Mouse (Mus musculus) hindbrain, embryonic 11.5 days (tissue): ENCODE measurements around the gene Agpat1. TPM values are rescaled to one million over a fixed set of nuclear protein-coding genes. Genes with fewer than 3 reads are reported as not detected.

Experiments
- ATAC-seq: fragments of 200-750 bp; cut with Nextera tagmentation; 2 replicates; pipeline ENCODE4 v1.8.0; 2017; ENCODE audit warnings: mild to moderate bottlenecking, moderate TSS enrichment, moderate library complexity; ENCODE audit not compliant: low FRiP score
- DNase-seq: peaks from one replicate; pipeline ENCODE4 v3.0.0-alpha.2; 2015; ENCODE audit warnings: low spot score
- H3K27ac ChIP-seq: fragments of 300-500 bp; sonication (generic); 2 replicates; pipeline ENCODE4 v1.5.1; 2014; ENCODE audit warnings: mild to moderate bottlenecking, low read depth, low read length
- H3K27me3 ChIP-seq: fragments of 300-500 bp; sonication (generic); 2 replicates; pipeline ENCODE4 v1.6.1; 2014; ENCODE audit warnings: mild to moderate bottlenecking, low read length, moderate library complexity, mixed read lengths; ENCODE audit not compliant: control insufficient read depth, insufficient read depth
- H3K36me3 ChIP-seq: fragments of 300-500 bp; sonication (generic); 2 replicates; pipeline ENCODE4 v1.6.1; 2014; ENCODE audit warnings: mild to moderate bottlenecking, low read length, moderate library complexity, mixed read lengths; ENCODE audit not compliant: control insufficient read depth, insufficient read depth
- H3K4me1 ChIP-seq: fragments of 300-500 bp; sonication (generic); replicated peaks from 2 replicates; pipeline ENCODE4 v1.6.1; 2014; ENCODE audit warnings: low read length, mixed read lengths; ENCODE audit not compliant: control insufficient read depth, insufficient read depth
- H3K4me2 ChIP-seq: fragments of 300-500 bp; sonication (generic); replicated peaks from 2 replicates; pipeline ENCODE4 v1.6.1; 2014; ENCODE audit warnings: mild to moderate bottlenecking, low read depth, low read length
- H3K4me3 ChIP-seq: fragments of 300-500 bp; sonication (generic); 2 replicates; pipeline ENCODE4 v1.5.1; 2014; ENCODE audit warnings: low read depth, low read length
- H3K9ac ChIP-seq: fragments of 300-500 bp; sonication (generic); 2 replicates; pipeline ENCODE4 v1.6.1; 2014; ENCODE audit warnings: low read depth, low read length
- H3K9me3 ChIP-seq: fragments of 300-500 bp; sonication (generic); 2 replicates; pipeline ENCODE4 v1.6.1; 2016; ENCODE audit warnings: low read length; ENCODE audit not compliant: control insufficient read depth
- WGBS: fragments of 180-500 bp; shearing (Covaris S2); extraction: QIAGEN DNeasy Blood & Tissue Kit; methylation state at CpG from one replicate; pipeline ENCODE4 v1.1.7; 2014; 5-methylcytosine and 5-hydroxymethylcytosine counted together
- polyA plus RNA-seq: library from polyadenylated mRNA; unstranded; fragments of >200 nt; fragmentation: Nextera tagmentation; extraction: Ambion mirVana; gene quantifications from 2 replicates; pipeline ENCODE4 v1.2.1, GENCODE M21; 2014

The Agpat1 gene
- polyA plus RNA-seq, 1 experiment from 2014 or later = 81.2 TPM

DNA sequence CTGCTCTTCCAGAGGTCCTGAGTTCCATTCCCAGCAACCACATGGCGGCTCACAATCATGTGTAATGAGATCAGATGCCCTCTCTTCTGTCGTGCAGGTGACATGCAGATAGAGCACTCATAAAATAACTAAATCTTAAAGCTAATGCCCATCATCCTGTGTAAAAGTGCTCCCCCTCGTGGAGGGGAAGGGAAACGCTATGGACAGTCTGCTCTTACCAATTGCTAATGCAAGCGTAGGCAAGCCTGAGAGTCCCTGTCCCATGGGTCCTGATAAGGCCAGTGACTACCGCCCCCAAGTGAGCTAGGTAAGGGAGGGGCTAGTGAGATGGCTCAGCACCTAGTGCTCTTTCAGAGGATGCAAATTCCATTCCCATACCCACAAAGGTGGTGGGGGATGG is 14.9 kb downstream of the Agpat1 start:
- Histone ChIP-seq H3K4me1 (no peaks in the 10 kb centered on the region; the same call in 1 of the 2 replicates), H3K36me3 (no peaks in the 10 kb centered on the region), H3K4me3 (no peak overlapping the region), H3K4me2 (no peak overlapping the region), H3K9me3 (no peaks in the 10 kb centered on the region), H3K9ac (no peak overlapping the region), H3K27me3 (no peaks in the 10 kb centered on the region), H3K27ac (no peak overlapping the region)
- 17% methylated on average over 6 of the region's 6 CpGs for WGBS
- ATAC-seq (no peak), DNase-seq (peak; percentile 78)

DNA sequence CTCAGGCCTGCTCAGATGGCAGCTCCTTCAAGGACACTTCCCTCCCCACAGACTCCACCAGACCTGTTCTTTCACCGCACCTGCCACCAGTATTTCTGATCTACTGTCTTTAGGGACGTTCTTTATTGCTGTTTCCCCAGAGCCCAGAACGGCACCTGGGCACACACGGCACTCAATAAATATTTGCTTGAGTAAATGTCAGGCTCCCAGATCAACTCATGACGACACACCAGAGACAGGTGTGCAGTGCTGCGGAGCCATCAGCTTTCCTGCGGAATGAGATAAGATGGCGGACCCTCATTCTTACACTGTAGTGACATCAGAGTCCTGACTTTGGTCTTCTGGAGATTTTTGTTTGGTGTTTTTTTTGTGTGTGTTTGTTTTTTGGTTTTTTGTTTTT is 16.9 kb downstream of the Agpat1 start:
- H3K36me3 ChIP-seq = no peaks in the 10 kb centered on the region
- H3K4me1 ChIP-seq = peaks cover under 1% of the 10 kb centered on the region; the same call in 1 of the 2 replicates
- 93% methylated on average over 8 of the region's 8 CpGs for WGBS
- no peak for DNase-seq
- no peaks in the 10 kb centered on the region for H3K27me3 ChIP-seq
- no peak overlapping the region for H3K4me2 ChIP-seq
- no peak overlapping the region for H3K4me3 ChIP-seq
- no peak overlapping the region for H3K27ac ChIP-seq
- no peak overlapping the region for H3K9ac ChIP-seq
- no peaks in the 10 kb centered on the region for H3K9me3 ChIP-seq
- no peak for ATAC-seq

DNA sequence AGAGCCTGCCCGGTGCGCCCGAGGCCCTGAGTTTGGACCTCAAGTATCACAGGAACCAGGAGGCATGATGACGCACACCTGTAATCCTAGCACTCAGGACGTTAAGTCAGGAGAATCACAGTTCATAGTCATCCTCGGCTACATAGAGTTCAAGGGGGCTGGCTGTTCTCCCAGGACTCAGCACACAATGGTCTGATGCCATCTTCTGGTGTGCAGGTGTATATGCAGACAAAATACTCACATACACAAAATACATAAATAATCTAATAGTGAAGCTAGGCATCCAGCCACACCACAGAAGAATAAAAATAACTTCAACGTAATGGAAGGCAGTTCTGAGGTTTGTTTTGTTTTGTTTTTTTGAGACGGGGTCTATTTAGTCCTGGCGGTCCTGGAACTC is 19.1 kb downstream of the Agpat1 start:
- Histone ChIP-seq H3K27me3 (no peaks in the 10 kb centered on the region), H3K27ac (no peak overlapping the region), H3K4me3 (no peak overlapping the region), H3K36me3 (no peaks in the 10 kb centered on the region), H3K4me2 (no peak overlapping the region), H3K4me1 (peaks cover 8% of the 10 kb centered on the region; the same call in 1 of the 2 replicates), H3K9me3 (no peaks in the 10 kb centered on the region), H3K9ac (no peak overlapping the region)
- ATAC-seq = no peak
- 88% methylated on average over 9 of the region's 9 CpGs for WGBS
- no peak for DNase-seq

DNA sequence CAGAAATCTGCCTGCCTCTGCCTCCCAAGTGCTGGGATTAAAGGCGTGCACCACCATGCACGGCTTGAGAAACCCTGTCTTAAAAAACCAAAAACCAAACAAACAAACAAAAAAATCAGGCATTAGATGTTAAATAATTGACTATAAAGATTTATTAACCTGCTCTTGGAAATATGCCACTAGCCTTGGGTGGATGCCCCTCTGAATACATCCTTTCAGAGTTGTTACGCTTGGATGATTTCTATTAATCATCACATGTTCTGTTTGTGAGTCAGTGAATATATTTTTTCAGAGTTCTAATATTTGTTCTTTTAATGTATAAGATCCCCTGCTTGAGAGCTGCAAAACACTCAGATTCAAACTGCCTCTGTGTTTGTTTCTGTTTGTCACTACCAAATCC is 20.9 kb downstream of the Agpat1 start:
- Histone ChIP-seq H3K27me3 (peaks cover 9% of the 10 kb centered on the region), H3K9ac (no peak overlapping the region), H3K27ac (no peak overlapping the region), H3K4me2 (no peak overlapping the region), H3K4me3 (no peak overlapping the region), H3K4me1 (peaks cover 24% of the 10 kb centered on the region), H3K36me3 (no peaks in the 10 kb centered on the region), H3K9me3 (no peaks in the 10 kb centered on the region)
- WGBS = 99% methylated on average over 3 of the region's 3 CpGs
- DNase-seq (no peak), ATAC-seq (no peak)

DNA sequence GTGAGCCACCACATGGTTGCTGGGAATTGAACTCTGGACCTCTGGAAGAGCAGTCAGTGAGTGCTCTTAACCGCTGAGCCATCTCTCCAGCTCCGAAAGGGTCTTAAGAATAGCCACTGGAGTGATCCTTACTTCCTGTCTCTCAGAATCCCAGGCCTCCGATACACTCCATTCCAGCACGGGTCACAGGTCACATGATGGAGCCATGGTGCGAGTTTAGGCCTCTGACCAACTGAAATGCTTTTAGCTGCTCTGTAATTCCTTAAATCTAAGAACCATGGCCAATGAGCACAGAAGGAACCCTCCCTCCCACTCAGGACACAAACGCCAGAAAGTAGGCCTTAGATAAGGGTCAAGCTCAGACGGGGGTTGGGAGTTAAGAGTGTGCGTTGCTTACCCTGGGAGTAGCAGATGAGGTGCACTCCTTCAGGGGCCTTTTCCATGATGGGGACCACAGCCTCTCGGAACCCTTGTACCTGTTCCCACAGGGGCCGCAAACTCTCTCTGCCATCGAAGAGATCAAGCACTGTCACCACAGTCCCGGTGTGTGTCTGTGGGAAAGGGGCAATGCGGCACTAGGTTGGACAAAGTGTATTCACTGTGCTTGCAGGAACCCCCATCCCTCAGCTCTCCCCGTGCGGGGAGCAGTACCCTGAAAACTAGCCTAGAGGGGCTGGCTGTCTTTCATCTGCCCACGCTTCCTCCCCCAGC is 22.2 kb downstream of the Agpat1 start:
- ATAC-seq (no peak), DNase-seq (no peak)
- no peaks in the 10 kb centered on the region for H3K9me3 ChIP-seq
- peak overlapping the region; percentile 8 for H3K27ac ChIP-seq
- H3K4me3 ChIP-seq = peak overlapping the region; percentile 67
- H3K9ac ChIP-seq = peak overlapping the region; percentile 64
- peak overlapping the region; percentile 60 for H3K4me2 ChIP-seq
- peaks cover 21% of the 10 kb centered on the region for H3K27me3 ChIP-seq
- H3K36me3 ChIP-seq = no peaks in the 10 kb centered on the region
- 52% methylated on average over 16 of the region's 16 CpGs for WGBS
- H3K4me1 ChIP-seq = peaks cover 26% of the 10 kb centered on the region

DNA sequence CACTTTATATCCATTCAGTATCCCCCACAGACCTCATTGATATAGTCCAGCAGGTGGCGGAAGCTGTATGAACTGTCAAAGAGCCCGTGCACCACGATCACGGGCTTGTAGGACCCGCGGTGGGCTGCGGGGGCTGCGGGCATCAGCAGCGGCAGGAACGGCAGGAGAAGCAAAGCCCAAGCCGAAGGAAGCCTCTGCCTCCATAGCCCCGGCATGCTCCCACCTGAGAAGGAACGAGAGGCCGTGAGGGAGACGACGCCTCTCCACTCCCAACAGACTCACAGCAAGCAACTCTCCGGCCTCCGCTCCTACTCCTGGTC is 22.7 kb downstream of the Agpat1 start:
- H3K9ac ChIP-seq = peak overlapping the region; percentile 64
- 0% methylated on average over 18 of the region's 18 CpGs for WGBS
- H3K4me3 ChIP-seq = peak overlapping the region; percentile 67
- ATAC-seq (peak; percentile 46), DNase-seq (peak; percentile 69)
- no peaks in the 10 kb centered on the region for H3K9me3 ChIP-seq
- no peaks in the 10 kb centered on the region for H3K36me3 ChIP-seq
- H3K4me1 ChIP-seq = peaks cover 29% of the 10 kb centered on the region
- H3K27ac ChIP-seq = peak overlapping the region; percentile 8
- H3K4me2 ChIP-seq = peak overlapping the region; percentile 60
- peaks cover 26% of the 10 kb centered on the region for H3K27me3 ChIP-seq

DNA sequence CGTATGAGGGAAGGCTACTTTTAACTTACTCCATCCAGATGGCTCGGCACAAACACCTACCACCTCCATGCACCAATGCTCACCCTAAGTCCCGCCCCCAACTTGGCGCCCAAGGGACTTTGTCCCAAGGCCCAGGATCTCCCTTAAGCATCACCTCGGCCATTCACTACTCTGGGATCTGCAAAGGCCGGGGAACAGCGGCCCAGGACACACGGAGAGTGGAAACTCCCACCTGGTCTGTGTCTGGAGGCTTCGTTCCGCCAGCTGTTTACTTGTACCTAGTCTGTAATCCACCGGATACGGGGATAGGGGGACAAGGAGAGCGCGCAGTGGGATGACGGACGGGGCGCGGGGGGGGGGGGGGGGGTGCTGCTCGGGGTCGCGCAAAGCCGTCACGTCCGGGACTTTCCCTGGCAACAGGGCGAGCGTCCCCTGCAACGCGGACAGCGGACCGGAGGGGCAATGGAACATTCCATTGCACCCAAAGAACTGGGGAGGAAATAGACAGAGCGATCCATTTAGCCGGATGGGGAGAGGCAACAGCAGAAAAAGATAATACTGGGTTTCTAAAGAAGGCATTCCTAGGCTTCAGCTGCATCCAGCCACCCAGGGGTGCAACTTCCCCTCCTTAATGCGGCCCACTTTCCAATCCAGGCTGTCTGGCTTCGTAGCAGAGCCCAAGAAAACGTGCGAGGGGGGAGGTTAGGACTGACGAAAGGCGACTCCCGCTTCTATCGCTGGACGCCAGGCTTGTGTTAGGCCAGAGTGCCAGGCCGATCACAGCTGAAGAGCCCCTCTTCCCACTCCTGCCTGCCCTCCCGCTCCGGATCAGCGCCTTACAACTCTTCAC is 23.3 kb downstream of the Agpat1 start:
- Histone ChIP-seq H3K27ac (peak overlapping the region; percentile 77), H3K4me3 (peak overlapping the region; percentile 67), H3K4me1 (peaks cover 32% of the 10 kb centered on the region), H3K4me2 (peak overlapping the region; percentile 60), H3K36me3 (no peaks in the 10 kb centered on the region), H3K9me3 (no peaks in the 10 kb centered on the region), H3K9ac (peak overlapping the region; percentile 68), H3K27me3 (peaks cover 31% of the 10 kb centered on the region)
- ATAC-seq = peak; percentile 83
- WGBS = under 1% methylated on average over 41 of the region's 45 CpGs
- DNase-seq = peak; percentile 86

DNA sequence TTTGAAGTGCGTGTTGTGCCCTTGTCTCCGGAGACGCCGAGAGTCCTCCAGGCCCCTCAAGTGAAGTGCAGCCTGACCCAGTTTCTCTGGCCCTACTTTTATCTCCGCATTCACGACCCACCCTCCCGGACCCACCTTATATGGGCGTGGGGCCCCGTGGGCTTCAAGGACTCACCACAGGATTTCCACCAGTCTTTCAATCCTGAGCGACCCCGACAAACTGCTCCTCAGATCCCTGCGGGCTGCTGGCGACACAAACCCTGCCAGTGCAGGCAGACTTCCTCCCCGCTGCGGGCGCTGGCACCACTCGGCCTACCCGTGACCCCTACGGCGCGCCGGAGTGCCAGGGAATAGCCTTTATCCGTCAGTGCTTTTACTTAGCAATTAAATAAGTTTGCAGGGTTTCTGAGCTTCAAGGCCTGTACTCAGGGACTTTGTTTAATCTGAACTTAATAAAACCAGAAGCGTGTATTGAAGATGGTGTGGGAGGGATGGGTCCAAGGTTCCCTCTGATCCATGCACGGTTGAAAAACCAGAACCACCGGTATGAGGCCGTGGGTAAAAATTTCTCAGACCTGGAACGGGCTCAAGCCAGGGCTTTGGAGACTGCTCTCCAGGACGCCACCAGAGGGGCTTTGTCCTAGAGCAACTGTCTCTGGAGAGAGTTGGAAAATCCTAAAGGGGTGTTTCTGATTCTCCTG is 24.0 kb downstream of the Agpat1 start, which contains the start of gene Ppt2:
Ppt2 (minus strand) TSS at position 568 of the 701 bp plus-strand sequence.
- peaks cover 35% of the 10 kb centered on the region for H3K27me3 ChIP-seq
- ATAC-seq = peak; percentile 4; the same call in 1 of the 2 replicates
- no peak for DNase-seq
- H3K27ac ChIP-seq = peak within 1 kb of the TSS; percentile 77
- peak within 1 kb of the TSS; percentile 67 for H3K4me3 ChIP-seq
- peaks cover 32% of the 10 kb centered on the region for H3K4me1 ChIP-seq
- WGBS = 8% methylated on average over 29 of the region's 29 CpGs
- peak within 1 kb of the TSS; percentile 68 for H3K9ac ChIP-seq
- H3K9me3 ChIP-seq = no peaks in the 10 kb centered on the region
- H3K36me3 ChIP-seq = no peaks in the 10 kb centered on the region
- peak within 1 kb of the TSS; percentile 60 for H3K4me2 ChIP-seq
